Mouse (Mus musculus) kidney, adult 2 months (tissue): ENCODE results near the gene Hes2. TPM values are rescaled to one million over a fixed set of nuclear protein-coding genes. Genes with fewer than 3 reads are reported as not detected.
A peak's percentile ranks its signal among the peaks of the same experiment; 100 is the strongest.

ENCODE experiments used
- DNase-seq: peaks from one replicate; pipeline ENCODE4 v3.0.0; 2021
- H3K27ac ChIP-seq: fragments of 200-500 bp; 2 replicates; pipeline ENCODE4 v1.5.1; 2012; ENCODE audit warnings: low read depth, low read length, control low read depth, inconsistent platforms; ENCODE audit not compliant: insufficient read depth
- H3K27me3 ChIP-seq: fragments of 200-500 bp; replicated peaks from 2 replicates; pipeline ENCODE4 v1.6.1; 2012; ENCODE audit warnings: mild to moderate bottlenecking, moderate library complexity, low read length, inconsistent platforms; ENCODE audit not compliant: control insufficient read depth, insufficient read depth
- H3K36me3 ChIP-seq: fragments of 200-500 bp; 2 replicates; pipeline ENCODE4 v1.6.1; 2012; ENCODE audit warnings: mild to moderate bottlenecking, moderate library complexity, low read length, inconsistent platforms; ENCODE audit not compliant: control insufficient read depth, insufficient read depth
- H3K4me1 ChIP-seq: fragments of 200-500 bp; 2 replicates; pipeline ENCODE4 v1.6.1; 2011; ENCODE audit warnings: low read length; ENCODE audit not compliant: control insufficient read depth, insufficient read depth
- H3K4me3 ChIP-seq: fragments of 200-500 bp; 2 replicates; pipeline ENCODE4 v1.5.1; 2011; ENCODE audit warnings: mild to moderate bottlenecking, low read depth, low read length, control low read depth; ENCODE audit not compliant: insufficient read depth
- CTCF ChIP-seq: fragments of 200-500 bp; conservative IDR thresholded peaks from 2 replicates; pipeline ENCODE4 v1.5.1; 2011; ENCODE audit warnings: low read depth, mild to moderate bottlenecking, control low read depth, low read length, moderate library complexity, mixed read lengths; ENCODE audit not compliant: insufficient read depth, insufficient read length
- POLR2A ChIP-seq: fragments of 200-500 bp; IDR thresholded peaks from one replicate; pipeline ENCODE4 v1.6.1; 2011; ENCODE audit warnings: low read depth, low read length, control low read depth
- WGBS: fragments of 180-500 bp; shearing (Covaris S2); methylation state at CpG from one replicate; pipeline ENCODE4 v1.1.7; 2018; 5-methylcytosine and 5-hydroxymethylcytosine counted together
- polyA plus RNA-seq: library from polyadenylated mRNA; depleted of rRNA; stranded (reverse); fragments of >200 nt; gene quantifications from 2 replicates; pipeline ENCODE4 v1.2.3, GENCODE M21; 2012

Gene Hes2
- polyA plus RNA-seq, 1 experiment = 1.0 TPM

- H3K27ac ChIP-seq = no peak overlapping the region
- no peaks in the 10 kb centered on the region for H3K4me1 ChIP-seq
- DNase-seq = peak; percentile 57
- WGBS = 31% methylated on average over 39 of the region's 39 CpGs
- TF ChIP-seq POLR2A (no peak), CTCF (peak; percentile 45)
- no peaks in the 10 kb centered on the region for H3K36me3 ChIP-seq
- no peak overlapping the region for H3K4me3 ChIP-seq
- no peaks in the 10 kb centered on the region for H3K27me3 ChIP-seq
These were observed 39.0 kb upstream of the Hes2 start for GRCm38 (mm10) chr4:152119396-152120292.

- Histone ChIP-seq H3K4me3 (no peak overlapping the region), H3K36me3 (no peaks in the 10 kb centered on the region), H3K4me1 (no peaks in the 10 kb centered on the region), H3K27me3 (no peaks in the 10 kb centered on the region), H3K27ac (no peak overlapping the region)
- TF ChIP-seq CTCF (no peak), POLR2A (no peak)
- no peak for DNase-seq
- WGBS = 27% methylated on average over 31 of the region's 31 CpGs
These were observed 38.1 kb upstream of the Hes2 start for GRCm38 (mm10) chr4:152120311-152121182.

GRCm38 (mm10) chr4:152121183-152121505 is 37.5 kb upstream of the Hes2 start:
- no peaks in the 10 kb centered on the region for H3K36me3 ChIP-seq
- H3K4me1 ChIP-seq = no peaks in the 10 kb centered on the region
- WGBS = 29% methylated on average over 12 of the region's 12 CpGs
- no peak for TF ChIP-seq CTCF
- no peak for TF ChIP-seq POLR2A
- no peaks in the 10 kb centered on the region for H3K27me3 ChIP-seq
- no peak overlapping the region for H3K4me3 ChIP-seq
- no peak for DNase-seq
- H3K27ac ChIP-seq = no peak overlapping the region

- Histone ChIP-seq H3K4me1 (peaks cover 3% of the 10 kb centered on the region; the same call in 1 of the 2 replicates), H3K27ac (no peak overlapping the region), H3K36me3 (no peaks in the 10 kb centered on the region), H3K4me3 (no peak overlapping the region), H3K27me3 (no peaks in the 10 kb centered on the region)
- 68% methylated on average over 13 of the region's 13 CpGs for WGBS
- DNase-seq = no peak
- TF ChIP-seq CTCF (no peak), POLR2A (no peak)
These were observed 34.2 kb upstream of the Hes2 start for GRCm38 (mm10) chr4:152124361-152124961.

- H3K27ac ChIP-seq = no peak overlapping the region
- TF ChIP-seq POLR2A = no peak
- TF ChIP-seq CTCF = no peak
- peak overlapping the region; percentile 18; the same call in 1 of the 2 replicates for H3K4me3 ChIP-seq
- no peaks in the 10 kb centered on the region for H3K27me3 ChIP-seq
- peak; percentile 33 for DNase-seq
- WGBS = 47% methylated on average over 56 of the region's 56 CpGs
- no peaks in the 10 kb centered on the region for H3K36me3 ChIP-seq
- H3K4me1 ChIP-seq = peaks cover 10% of the 10 kb centered on the region; the same call in 1 of the 2 replicates
These were observed 33.3 kb upstream of the Hes2 start for GRCm38 (mm10) chr4:152125161-152126025.

GRCm38 (mm10) chr4:152126026-152126920 is 32.4 kb upstream of the Hes2 start:
- Histone ChIP-seq H3K27ac (no peak overlapping the region), H3K4me3 (peak overlapping the region; percentile 18; the same call in 1 of the 2 replicates), H3K36me3 (no peaks in the 10 kb centered on the region), H3K4me1 (peaks cover 10% of the 10 kb centered on the region; the same call in 1 of the 2 replicates), H3K27me3 (no peaks in the 10 kb centered on the region)
- 40% methylated on average over 65 of the region's 65 CpGs for WGBS
- no peak for DNase-seq
- TF ChIP-seq POLR2A (no peak), CTCF (no peak)
